Mouse (Mus musculus): Measurements from ENCODE around the gene Plekha6.

DNA sequence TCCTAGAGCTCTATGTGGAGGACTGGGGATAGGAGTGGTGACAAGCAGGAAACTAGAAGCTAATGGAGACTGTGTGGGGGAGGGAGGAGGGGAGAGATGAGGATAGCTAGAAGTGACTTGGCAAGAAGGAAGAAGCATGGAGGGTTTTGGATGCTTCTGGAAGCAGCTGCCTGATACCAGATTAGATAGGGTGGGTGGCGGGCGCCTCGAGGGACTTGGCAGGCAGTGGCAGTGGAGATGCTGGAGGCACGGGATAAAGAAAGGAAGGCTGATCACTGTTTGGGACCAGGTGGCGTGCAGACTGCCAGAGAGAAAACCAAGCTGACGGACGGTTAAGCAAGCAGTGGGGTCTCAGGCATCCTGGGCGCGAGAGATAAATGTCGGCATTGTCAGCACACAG lies 147.9 kb downstream of the Plekha6 start:
- TF ChIP-seq CTCF (IDR thresholded peaks at IDR 0.05; ENCODE audit: low read depth) (no peak), EP300 (IDR thresholded peaks at IDR 0.05; ENCODE audit: low read depth) (no peak)
